Mouse (Mus musculus) left cerebral cortex, adult 9 months (tissue): ENCODE measurements around the gene Wdr90.
A peak's percentile ranks its signal among the peaks of the same experiment; 100 is the strongest.
"Not testable (repeated sequence)": the region's sequence is repeated elsewhere in the genome, so short reads cannot be mapped to it uniquely, and the experiment has no call there.

ENCODE experiments used
- DNase-seq, 2 experiments: peaks; one replicate each; pipeline ENCODE4 v3.0.0; 2022; ENCODE audit warnings: low spot score in 2 of 2

Gene Wdr90

DNA sequence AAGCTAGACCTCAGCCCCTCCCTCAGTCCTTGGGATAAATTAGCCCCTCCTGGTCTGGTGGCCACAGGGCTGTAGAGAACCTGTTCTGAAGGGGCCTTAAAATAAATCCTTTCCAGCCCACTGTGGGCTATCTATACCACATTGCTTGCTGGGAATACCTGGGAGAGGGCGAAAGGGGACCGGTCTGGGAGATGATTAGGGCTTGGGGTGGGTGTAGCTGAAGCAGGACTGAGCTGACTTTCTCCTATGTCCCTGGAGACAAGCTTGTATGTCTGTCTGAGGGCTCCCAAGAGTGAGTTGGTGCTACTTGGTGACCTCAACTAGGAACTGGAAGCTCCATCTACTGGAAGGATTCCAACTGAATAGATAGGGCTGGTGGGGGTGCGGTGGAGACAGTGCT lies 15.7 kb upstream of the Wdr90 start:
- no peak for DNase-seq

- DNase-seq, result no peak
Observed at GRCm38 (mm10) chr17:25876347-25876915, 15.1 kb upstream of the Wdr90 start.

GRCm38 (mm10) chr17:25875171-25876136 lies 14.2 kb upstream of the Wdr90 start:
- DNase-seq, result peak; percentile 73 to 89

DNA sequence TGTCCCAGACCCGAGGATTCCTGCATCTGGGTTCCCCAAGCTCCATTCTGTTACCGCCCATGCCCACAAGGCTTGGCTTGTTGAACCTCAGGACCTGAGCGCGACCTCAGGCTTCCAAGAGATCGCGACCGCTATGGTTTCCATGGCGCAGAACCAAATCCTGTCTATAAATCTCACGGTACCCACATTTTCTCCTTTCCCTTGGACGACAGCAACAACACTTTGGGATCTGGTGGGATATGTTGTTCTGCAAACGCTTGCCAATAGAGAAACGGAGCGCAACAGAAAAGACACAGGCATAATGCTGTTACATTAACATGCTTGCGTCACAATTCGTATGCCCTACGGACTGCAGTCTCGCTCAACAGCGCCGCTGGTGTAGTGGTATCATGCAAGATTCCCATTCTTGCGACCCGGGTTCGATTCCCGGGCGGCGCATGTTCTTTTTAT lies 13.4 kb upstream of the Wdr90 start, which contains the start of gene Mettl26:
Mettl26 (plus strand) TSS at position 354 of the 450 bp plus-strand sequence.
- peak; percentile 81 to 100 for DNase-seq

- DNase-seq, result no peak
Observed at GRCm38 (mm10) chr17:25874148-25874720, 12.9 kb upstream of the Wdr90 start.

DNA sequence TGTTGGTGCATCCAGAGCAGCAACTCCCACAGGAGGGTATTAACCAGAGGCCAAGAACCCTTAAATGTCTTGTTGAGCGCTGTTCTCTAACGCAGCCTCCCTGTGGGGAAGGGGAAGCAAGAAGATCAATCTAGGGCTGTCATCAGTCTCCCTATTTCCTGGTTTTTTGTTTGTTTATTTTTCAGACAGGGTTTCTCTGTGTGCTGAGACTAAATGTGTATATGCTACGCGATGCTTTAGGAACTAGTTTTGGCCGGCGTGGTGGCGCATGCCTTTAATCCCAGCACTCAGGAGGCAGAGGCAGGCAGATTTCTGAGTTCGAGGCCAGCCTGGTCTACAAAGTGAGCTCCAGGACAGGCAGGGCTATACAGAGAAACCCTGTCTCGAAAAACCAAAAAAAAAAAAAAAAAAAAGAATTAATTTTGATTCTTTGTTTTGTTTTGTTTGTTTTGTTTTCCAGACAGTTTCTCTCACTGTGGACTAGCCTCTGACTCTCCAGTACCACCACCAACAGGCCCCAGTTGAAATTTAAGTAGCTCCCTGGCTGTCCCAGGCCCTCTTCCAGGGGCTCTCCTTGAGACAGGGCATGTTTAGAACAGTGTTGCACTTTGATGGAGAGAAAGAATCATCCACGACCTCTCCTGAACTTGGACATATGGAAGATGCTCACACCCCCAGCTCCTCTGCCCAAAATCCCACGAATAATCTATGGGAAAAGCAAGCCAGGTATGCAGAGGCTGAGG lies 12.3 kb upstream of the Wdr90 start:
- no peak for DNase-seq

- no peak for DNase-seq
Observed at GRCm38 (mm10) chr17:25872676-25873075, 11.4 kb upstream of the Wdr90 start.

DNA sequence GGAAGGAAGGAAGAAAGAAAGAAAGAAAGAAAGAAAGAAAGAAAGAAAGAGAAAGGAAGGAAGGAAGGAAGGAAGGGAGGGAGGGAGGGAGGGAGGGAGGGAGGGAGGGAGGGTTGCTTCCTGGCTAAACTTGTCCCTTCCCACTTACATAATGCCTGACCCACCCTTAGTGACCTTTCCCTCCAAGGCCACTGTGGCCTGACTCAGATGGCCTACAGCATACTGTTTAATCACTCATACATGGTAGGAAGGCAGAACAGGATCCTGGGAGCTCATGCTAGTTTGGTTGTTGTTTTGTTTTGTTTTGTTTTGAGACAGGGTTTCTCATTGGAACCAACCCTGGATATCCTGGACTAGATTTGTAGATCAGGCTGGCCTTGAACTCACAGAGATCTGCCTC lies 10.3 kb upstream of the Wdr90 start:
- not testable (repeated sequence) for DNase-seq

DNA sequence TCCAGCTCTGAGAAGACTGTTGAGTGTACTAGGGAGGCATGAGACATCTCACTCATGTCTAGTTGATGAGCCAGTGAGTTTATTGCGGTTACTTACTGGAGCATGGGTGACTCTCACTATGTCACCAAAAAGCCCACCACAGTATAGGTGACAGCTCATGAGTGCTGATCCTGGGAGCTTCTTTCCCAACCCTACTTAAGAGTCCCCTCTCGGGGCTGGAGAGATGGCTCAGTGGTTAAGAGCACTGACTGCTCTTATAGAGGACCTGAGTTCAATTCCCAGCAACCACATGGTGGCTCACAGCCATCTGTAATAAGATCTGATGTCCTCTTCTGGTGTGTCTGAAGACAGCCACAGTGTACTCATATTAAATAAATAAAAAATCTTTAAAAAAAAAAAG lies 8.7 kb upstream of the Wdr90 start:
- no peak for DNase-seq

DNA sequence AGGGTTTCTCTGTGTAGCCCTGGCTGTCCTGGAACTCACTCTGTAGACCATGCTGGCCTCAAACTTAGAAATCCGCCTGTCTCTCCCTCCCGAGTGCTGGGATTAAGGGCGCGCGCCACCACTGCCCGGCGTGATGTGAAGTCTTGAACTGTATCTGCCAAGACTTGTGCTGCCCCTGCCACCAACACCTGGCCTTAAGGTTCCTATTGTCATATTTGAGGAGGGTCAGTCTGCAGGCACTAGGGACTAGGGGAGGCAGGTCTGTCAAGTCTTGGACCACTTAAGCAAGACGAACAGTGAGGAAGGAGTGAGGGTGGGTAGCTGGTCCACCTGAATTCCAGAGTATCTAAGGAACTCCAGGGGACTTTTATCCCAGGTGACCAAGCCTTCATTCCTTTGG lies 8.2 kb upstream of the Wdr90 start:
- DNase-seq, result no peak

DNA sequence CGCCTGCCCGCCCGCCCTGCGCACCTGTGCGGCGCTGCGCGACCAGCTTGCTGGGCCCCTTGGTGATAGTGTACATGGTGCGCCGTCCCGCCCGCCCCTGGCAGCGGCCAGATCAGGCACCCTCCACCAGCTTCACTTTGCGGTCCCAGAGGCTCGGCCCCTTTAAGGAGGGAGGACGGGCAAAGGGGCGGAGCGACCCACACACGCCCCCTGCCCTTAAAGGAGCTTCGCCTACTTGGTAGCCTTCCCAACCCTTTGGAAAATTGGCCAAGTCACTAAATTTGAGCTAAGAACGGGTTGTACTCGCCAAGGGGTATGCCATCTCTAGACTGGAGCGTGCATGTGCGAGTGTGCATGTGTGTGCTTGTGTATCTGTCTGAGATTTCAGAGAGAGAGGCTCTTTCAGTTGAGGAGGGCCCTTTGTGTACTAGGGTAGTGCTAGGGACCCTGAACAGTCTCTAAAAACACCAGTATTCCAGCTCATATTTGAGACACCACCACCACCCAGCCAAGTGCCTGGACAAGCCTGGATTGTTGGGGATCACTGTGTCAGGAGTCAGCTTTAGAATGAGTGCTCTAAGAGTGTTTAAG lies 7.4 kb upstream of the Wdr90 start, which contains the start of gene Mcrip2:
Mcrip2 (minus strand) TSS at position 164 of the 591 bp plus-strand sequence.
- DNase-seq, result peak; percentile 65 to 75

DNA sequence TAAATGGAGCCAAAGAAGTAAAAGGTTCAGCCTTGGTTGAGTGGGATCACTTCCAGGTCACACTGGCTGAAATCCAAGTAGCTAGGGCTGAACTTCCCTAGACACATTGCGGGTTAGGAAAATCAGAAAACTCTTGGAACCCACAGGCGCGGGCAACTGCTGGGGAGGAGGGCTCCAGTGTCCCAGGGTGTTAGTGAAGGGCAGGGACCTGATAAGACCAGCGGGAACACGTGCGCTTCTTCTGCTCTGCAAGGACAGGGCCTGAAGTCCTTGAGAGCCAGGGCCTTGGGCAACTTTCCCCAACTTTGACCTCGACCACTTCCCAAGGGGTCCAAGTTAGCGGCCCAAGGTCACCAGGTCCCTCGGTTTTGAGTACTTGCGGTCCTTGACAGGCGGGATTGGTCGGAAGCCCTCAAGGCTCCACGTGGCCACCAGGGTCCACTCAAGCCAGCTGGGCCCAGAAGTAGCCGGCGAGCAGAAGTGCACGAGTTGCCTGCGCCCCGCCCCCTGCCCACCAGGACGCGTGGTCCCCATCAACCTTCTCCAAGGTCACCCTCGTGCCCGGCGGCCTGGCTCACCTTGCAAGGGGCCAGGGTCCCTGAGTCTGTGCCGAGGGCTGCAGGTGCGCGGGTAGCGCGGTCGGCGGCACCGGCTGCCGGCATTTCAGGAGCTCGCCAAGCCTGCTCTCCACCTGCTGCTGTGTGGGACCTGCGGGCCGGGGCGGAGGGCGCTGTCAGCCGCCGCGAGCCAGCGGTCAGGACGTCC lies 6.7 kb upstream of the Wdr90 start:
- no peak for DNase-seq

GRCm38 (mm10) chr17:25867509-25867835 lies 6.2 kb upstream of the Wdr90 start:
- no peak for DNase-seq

DNA sequence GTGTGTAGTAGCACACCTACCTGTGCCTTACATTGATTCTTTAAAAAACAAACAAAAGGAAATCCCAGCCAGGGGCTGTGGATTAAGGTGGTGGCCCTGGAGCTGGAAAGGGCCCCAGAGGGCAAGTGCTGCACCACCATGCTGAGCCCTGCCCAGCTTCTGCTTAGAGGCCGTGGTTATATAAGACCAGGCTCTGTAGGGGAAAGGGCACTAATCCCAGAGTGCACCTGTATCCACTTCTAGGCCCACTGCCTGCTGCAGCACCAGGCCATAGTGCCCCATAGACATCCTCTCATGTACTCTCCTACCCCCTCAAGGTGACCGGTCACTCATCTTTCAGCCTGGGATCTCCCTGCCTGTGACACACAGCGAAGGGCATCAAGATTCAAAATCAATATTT lies 4.9 kb upstream of the Wdr90 start:
- no peak for DNase-seq

GRCm38 (mm10) chr17:25865288-25865687 lies 4.0 kb upstream of the Wdr90 start:
- no peak for DNase-seq

GRCm38 (mm10) chr17:25864311-25864710 lies 3.0 kb upstream of the Wdr90 start:
- no peak for DNase-seq

DNA sequence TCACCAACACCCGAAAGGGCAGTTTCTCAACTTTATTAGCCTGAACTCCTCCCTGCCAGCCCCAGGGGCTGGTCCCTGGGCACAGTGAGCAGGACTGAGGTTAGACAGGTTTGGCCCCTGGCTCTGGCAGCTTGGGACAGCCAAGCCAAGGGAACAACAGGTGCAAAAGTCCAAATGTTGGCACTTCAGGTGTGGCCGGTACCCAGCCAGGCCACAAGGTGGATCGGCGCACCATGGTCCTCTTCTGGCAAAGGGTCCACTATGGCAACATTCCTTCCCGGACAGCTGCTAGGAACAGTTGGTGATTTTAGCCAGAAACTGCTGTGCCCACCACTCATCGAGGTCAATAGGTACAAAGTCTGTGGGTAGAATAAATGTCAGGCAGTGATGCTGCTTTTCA lies 2.4 kb upstream of the Wdr90 start:
- DNase-seq, result no peak

- DNase-seq, result no peak
Observed at GRCm38 (mm10) chr17:25861704-25862612, 657 bp upstream of the Wdr90 start.

GRCm38 (mm10) chr17:25860229-25860628 lies 1.1 kb downstream of the Wdr90 start:
- no peak for DNase-seq

DNA sequence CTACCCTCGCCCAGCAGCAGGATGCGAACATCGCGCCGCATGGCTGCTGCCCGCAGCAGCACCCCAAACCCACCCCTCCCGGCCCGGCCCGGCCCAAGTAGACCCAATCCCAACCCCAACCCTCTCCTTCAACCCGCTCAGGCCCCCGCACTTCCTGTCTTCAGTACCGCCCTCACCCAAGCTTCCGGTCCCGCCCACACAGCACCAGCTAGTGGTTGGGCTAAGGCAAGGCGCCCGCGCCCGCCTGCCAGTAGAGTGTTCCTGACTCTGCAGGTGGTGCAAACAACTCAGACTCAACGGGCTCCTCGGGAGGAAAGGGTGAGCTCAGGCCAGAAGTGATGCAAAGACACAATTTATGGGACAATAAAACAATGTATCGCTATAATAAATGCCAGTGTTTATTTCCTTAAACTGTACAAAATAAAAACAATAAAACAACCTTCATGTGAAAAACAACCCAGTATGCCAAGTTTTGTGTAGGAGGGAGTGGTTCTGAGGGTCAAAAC lies 16.9 kb downstream of the Wdr90 start, which contains the start of gene Rhot2:
Rhot2 (minus strand) TSS at position 456 of the 506 bp plus-strand sequence.
- peak; percentile 83 to 94 for DNase-seq
